Mouse (Mus musculus): ENCODE data around the gene Xpnpep3. TPM values are rescaled to one million over a fixed set of nuclear protein-coding genes. Genes with fewer than 3 reads are reported as not detected.

Gene Xpnpep3
- polyA plus RNA-seq (2012; rRNA removed) = 2.9 and 5.1 TPM in 2 replicates

- WGBS = under 1% methylated on average over 50 of the region's 50 CpGs
- DNase-seq (ENCODE audit: low read depth, low spot score) = peak; percentile 90
Measured at GRCm38 (mm10) chr15:81399638-81400315, at the start of gene Xpnpep3, which contains the start of gene St13. TSS of gene Xpnpep3 (plus strand) at chr15:81400138. TSS of gene St13 (minus strand) at chr15:81400077.

DNA sequence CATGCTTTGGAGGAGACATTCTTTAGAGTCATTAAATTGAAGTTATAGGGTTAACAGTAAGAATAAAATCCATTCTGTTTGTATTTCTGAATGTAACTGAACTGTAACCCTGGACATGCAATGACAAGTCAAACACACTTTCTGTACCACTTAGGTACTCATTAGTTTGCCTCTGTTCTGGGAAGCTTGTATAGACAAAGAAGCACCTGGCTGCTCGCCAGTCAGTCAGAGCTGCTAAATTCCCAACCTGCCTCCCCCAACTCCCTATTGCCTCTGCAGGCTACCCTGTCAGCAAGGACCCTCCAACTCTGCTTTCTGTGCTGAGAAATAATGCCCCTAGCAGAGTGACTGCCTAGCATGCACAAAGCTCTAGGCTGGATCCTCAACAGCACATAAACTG, 49.5 kb upstream of the Xpnpep3 start:
- no peak for DNase-seq (ENCODE audit: low read depth, low spot score)
- 68% methylated on average over 1 of the region's 1 CpGs for WGBS

DNA sequence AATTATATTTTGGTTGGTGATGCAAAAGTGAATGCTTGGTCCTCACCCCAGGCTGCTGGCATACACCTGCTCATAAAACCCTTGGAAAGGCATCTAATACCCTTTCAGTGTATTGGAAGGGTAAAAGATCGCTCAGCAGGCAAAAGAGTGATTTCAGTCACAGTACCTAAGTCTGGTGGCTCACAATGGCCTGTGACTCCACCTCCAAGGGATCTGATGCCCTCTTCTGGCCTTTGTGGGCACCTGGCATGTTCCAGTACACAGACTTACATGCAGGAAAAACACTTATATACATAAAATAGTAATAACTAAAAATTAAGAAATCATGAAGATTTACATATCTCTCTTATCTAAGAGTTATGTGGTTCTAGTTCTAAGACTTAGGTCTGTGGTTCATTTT, 47.3 kb upstream of the Xpnpep3 start:
- no peak for DNase-seq (ENCODE audit: low read depth, low spot score)
- WGBS = 37% methylated on average over 1 of the region's 1 CpGs

- 62% methylated on average over 3 of the region's 3 CpGs for WGBS
- DNase-seq (ENCODE audit: low read depth, low spot score) = peak; percentile 35
Measured at GRCm38 (mm10) chr15:81355146-81355761, 44.7 kb upstream of the Xpnpep3 start.

GRCm38 (mm10) chr15:81356946-81357345, 43.0 kb upstream of the Xpnpep3 start:
- WGBS = 35% methylated on average over 5 of the region's 5 CpGs
- no peak for DNase-seq (ENCODE audit: low read depth, low spot score)

GRCm38 (mm10) chr15:81358943-81359342, 41.0 kb upstream of the Xpnpep3 start:
- DNase-seq (ENCODE audit: low read depth, low spot score) = no peak

DNA sequence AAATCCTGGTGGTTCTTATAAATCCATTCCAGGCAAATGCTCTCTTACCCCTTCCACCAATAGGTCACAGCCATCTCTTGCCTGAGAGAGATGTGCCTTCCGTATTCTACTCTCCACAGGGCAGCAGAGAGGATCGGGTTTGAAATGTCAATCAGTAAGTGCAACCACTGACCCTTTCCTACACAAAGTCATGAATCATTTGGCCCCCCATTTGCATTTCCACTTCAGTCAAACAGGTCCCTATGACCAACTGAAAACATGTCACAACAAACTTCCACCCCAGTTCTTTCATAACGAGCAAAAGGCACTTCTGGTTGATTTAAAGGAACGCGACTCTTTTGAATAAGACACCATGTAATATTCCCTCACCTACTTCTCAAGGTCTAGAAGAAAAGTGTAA, 40.5 kb upstream of the Xpnpep3 start:
- 77% methylated on average over 5 of the region's 5 CpGs for WGBS
- DNase-seq (ENCODE audit: low read depth, low spot score) = no peak

More at GRCm38 (mm10) chr15:81358943-81359342, 41.0 kb upstream of the Xpnpep3 start:
- WGBS = 50% methylated on average over 3 of the region's 3 CpGs

DNA sequence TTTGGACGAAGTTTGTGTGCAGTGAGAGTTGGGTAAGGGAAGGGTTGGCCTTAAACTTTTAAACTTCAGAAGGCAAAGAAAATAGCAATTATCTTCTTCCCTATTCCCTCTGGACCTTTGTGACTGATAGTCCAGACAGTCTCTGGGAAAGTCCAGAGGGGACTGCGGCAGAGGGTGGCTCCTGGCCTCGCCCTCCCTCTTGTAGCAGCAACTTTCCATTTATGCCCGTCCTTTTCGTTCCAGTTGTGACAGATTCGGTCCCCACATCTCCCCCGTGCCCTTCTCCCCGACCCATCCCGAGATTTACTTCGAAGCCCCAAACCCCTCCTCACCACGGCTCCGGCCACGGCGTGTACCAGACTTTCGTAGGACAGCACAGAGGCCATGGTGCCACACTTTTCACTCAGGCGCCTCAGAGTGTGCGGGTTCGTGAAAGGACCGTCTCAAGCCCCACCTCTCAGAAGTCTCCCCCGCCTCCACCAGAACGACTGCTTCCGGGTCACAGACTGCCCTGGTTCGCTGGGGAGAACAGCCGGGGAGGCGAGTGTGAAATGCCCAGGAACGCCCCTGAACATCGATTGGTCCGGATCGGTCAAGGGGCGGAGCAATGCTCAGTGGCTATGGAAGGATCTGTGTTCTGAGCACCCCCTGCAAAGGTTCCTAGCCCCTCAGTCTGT, 39.5 kb upstream of the Xpnpep3 start, which contains the start of gene Slc25a17:
TSS of gene Slc25a17 (minus strand) at position 468 of the 677 bp plus-strand sequence.
- DNase-seq (ENCODE audit: low read depth, low spot score) = peak; percentile 96
- WGBS = under 1% methylated on average over 30 of the region's 30 CpGs

GRCm38 (mm10) chr15:81361022-81361404, 38.9 kb upstream of the Xpnpep3 start:
- 27% methylated on average over 6 of the region's 6 CpGs for WGBS
- no peak for DNase-seq (ENCODE audit: low read depth, low spot score)

DNA sequence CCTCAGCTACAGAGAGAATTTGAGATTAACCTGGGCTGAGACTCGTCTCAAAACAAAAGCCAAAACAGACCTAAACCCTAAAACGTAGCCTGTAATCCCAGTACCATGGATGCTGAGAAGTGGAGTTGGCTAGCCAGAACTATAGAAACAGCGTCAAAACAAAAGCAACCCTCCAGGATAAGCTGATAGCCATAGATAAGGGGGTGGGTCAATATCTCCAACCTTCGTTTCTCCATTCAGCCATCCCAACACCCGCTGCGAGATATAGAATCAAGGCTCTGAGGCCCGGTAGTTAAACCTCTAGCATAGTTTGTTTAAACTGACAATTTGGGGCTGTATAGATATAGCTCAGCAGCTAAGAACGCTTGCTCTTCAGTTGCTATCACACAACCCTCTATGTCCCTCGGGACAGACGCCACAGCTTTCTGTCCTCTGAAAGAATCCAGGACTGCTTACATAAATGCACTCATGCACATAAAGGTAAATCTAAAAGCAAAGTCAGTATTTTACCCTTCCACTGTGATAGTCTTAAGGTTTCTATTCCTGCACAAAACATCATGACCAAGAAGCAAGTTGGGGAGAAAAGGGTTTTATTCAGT, 38.4 kb upstream of the Xpnpep3 start:
- 36% methylated on average over 10 of the region's 10 CpGs for WGBS
- no peak for DNase-seq (ENCODE audit: low read depth, low spot score)

DNA sequence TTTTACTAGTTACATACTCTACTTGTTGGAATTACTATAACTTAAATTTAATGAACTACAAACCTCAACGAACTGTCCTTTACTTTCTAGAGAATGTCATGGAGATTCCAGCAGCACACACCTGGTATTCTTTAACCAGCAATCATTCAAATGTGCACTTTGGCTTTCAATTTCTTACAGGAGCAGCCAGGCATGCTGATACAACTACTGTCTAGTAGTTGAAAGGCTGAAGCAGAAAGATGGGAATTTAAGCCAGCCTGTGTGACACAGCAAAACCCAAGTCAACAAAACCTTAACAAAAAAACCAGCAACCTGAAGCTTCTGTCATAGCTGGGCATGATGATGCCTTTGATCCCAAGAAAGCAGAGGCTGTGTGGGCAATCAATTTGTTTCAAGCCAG, 37.4 kb upstream of the Xpnpep3 start:
- DNase-seq (ENCODE audit: low read depth, low spot score) = no peak
- WGBS = 65% methylated on average over 1 of the region's 1 CpGs

GRCm38 (mm10) chr15:81364271-81364670, 35.7 kb upstream of the Xpnpep3 start:
- 78% methylated on average over 1 of the region's 1 CpGs for WGBS
- DNase-seq (ENCODE audit: low read depth, low spot score) = no peak

GRCm38 (mm10) chr15:81365246-81365645, 34.7 kb upstream of the Xpnpep3 start:
- no peak for DNase-seq (ENCODE audit: low read depth, low spot score)
- WGBS = 54% methylated on average over 8 of the region's 8 CpGs

- WGBS = 52% methylated on average over 4 of the region's 4 CpGs
- no peak for DNase-seq (ENCODE audit: low read depth, low spot score)
Measured at GRCm38 (mm10) chr15:81366241-81366640, 33.7 kb upstream of the Xpnpep3 start.

GRCm38 (mm10) chr15:81368601-81369000, 31.3 kb upstream of the Xpnpep3 start:
- WGBS = 28% methylated on average over 1 of the region's 1 CpGs
- no peak for DNase-seq (ENCODE audit: low read depth, low spot score)

GRCm38 (mm10) chr15:81370356-81370755, 29.6 kb upstream of the Xpnpep3 start:
- WGBS = 73% methylated on average over 1 of the region's 1 CpGs

GRCm38 (mm10) chr15:81374621-81375020, 25.3 kb upstream of the Xpnpep3 start:
- no peak for DNase-seq (ENCODE audit: low read depth, low spot score)
- 84% methylated on average over 11 of the region's 11 CpGs for WGBS

More at GRCm38 (mm10) chr15:81370356-81370755, 29.6 kb upstream of the Xpnpep3 start:
- DNase-seq (ENCODE audit: low read depth, low spot score) = no peak

DNA sequence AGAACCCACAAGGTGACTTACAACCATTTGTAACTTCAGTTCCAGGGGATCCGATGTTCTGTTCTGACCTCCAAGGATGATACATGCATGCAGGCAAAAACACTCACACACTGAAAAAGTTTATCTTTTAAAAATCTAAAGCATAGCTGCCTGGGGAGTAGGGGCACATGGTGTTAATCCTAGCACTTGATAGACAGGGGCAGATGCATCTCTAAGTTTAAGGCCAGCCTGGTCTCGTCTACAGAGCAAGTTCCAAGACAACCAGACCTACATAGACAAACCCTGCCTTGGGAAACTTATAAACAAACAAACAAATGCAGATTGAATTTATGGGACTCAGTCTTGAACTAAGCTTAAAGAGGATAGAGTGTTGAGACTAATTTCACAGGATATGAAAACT, 21.1 kb upstream of the Xpnpep3 start:
- WGBS = 89% methylated on average over 2 of the region's 2 CpGs
- no peak for DNase-seq (ENCODE audit: low read depth, low spot score)

GRCm38 (mm10) chr15:81386327-81386726, 13.6 kb upstream of the Xpnpep3 start:
- DNase-seq (ENCODE audit: low read depth, low spot score) = no peak

GRCm38 (mm10) chr15:81392997-81393396, 6.9 kb upstream of the Xpnpep3 start:
- no peak for DNase-seq (ENCODE audit: low read depth, low spot score)

More at GRCm38 (mm10) chr15:81386327-81386726, 13.6 kb upstream of the Xpnpep3 start:
- 89% methylated on average over 5 of the region's 5 CpGs for WGBS
